Mouse (Mus musculus) heart, postnatal 0 days (tissue): ENCODE results near the gene Gm17535. TPM values are rescaled to one million over a fixed set of nuclear protein-coding genes. Genes with fewer than 3 reads are reported as not detected.
A peak's percentile ranks its signal among the peaks of the same experiment; 100 is the strongest.
"Not testable (repeated sequence)": the region's sequence is repeated elsewhere in the genome, so short reads cannot be mapped to it uniquely, and the experiment has no call there.

ENCODE experiments used
- ATAC-seq: fragments of 200-750 bp; cut with Nextera tagmentation; 2 replicates; pipeline ENCODE4 v1.8.0; 2017; ENCODE audit warnings: low read depth, moderate number of reproducible peaks, moderate library complexity; ENCODE audit not compliant: insufficient read depth
- DNase-seq: peaks from one replicate; pipeline ENCODE4 v3.0.0-alpha.2; 2016; ENCODE audit warnings: low spot score
- H3K27ac ChIP-seq: fragments of 300-500 bp; sonication (generic); 2 replicates; pipeline ENCODE4 v1.5.1; 2014; ENCODE audit warnings: low read depth, mild to moderate bottlenecking
- H3K27me3 ChIP-seq: fragments of 300-500 bp; sonication (generic); 2 replicates; pipeline ENCODE4 v1.6.1; 2014; ENCODE audit warnings: low read length, mixed read lengths; ENCODE audit not compliant: control insufficient read depth, insufficient read depth
- H3K36me3 ChIP-seq: fragments of 300-500 bp; sonication (generic); replicated peaks from 2 replicates; pipeline ENCODE4 v1.6.1; 2014; ENCODE audit warnings: low read length, mixed read lengths; ENCODE audit not compliant: control insufficient read depth, insufficient read depth
- H3K4me1 ChIP-seq: fragments of 300-500 bp; sonication (generic); 2 replicates; pipeline ENCODE4 v1.6.1; 2014; ENCODE audit warnings: antibody characterized with exemption; ENCODE audit not compliant: control insufficient read depth, insufficient read depth
- H3K4me2 ChIP-seq: fragments of 300-500 bp; sonication (generic); 2 replicates; pipeline ENCODE4 v1.6.1; 2014; ENCODE audit warnings: low read depth, mild to moderate bottlenecking, low read length, moderate library complexity
- H3K4me3 ChIP-seq: fragments of 300-500 bp; sonication (generic); 2 replicates; pipeline ENCODE4 v1.5.1; 2014; ENCODE audit warnings: low read depth, low read length
- H3K9ac ChIP-seq: fragments of 300-500 bp; sonication (generic); replicated peaks from 2 replicates; pipeline ENCODE4 v1.6.1; 2014; ENCODE audit warnings: low read depth, low read length, mixed read lengths
- H3K9me3 ChIP-seq: fragments of 300-500 bp; sonication (generic); replicated peaks from 2 replicates; pipeline ENCODE4 v1.6.1; 2016; ENCODE audit warnings: low read length; ENCODE audit not compliant: control insufficient read depth
- WGBS: fragments of 180-500 bp; shearing (Covaris S2); extraction: QIAGEN DNeasy Blood & Tissue Kit; methylation state at CpG from one replicate; pipeline ENCODE4 v1.1.7; 2014; 5-methylcytosine and 5-hydroxymethylcytosine counted together
- polyA plus RNA-seq: library from polyadenylated mRNA; unstranded; fragments of >200 nt; fragmentation: Nextera tagmentation; extraction: Ambion mirVana; gene quantifications from 2 replicates; pipeline ENCODE4 v1.2.1, GENCODE M21; 2015
- total RNA-seq: library from RNA; depleted of rRNA; stranded (reverse); fragments of >200 nt; gene quantifications from 2 replicates; pipeline ENCODE4 v1.2.3, GENCODE M21; 2014; ENCODE audit warnings: low replicate concordance

Gene Gm17535
- total and polyA plus RNA-seq, 2 experiments from 2014 or later, result not detected

GRCm38 (mm10) chr9:3009331-3009730 is 25.1 kb upstream of the Gm17535 start:
- H3K27ac ChIP-seq, DNase-seq, H3K9ac ChIP-seq, H3K4me2 ChIP-seq, H3K27me3 ChIP-seq, H3K36me3 ChIP-seq, H3K4me1 ChIP-seq, H3K4me3 ChIP-seq: not testable (repeated sequence)
- H3K9me3 ChIP-seq, result peaks cover 10% of the 10 kb centered on the region
- ATAC-seq, result peak; percentile 44
- WGBS, result no CpG with 5 or more reads among the region's 5 CpGs

- H3K4me2 ChIP-seq, H3K4me1 ChIP-seq, H3K9ac ChIP-seq, H3K36me3 ChIP-seq, H3K27me3 ChIP-seq, H3K9me3 ChIP-seq, H3K27ac ChIP-seq, H3K4me3 ChIP-seq, DNase-seq, ATAC-seq: not testable (repeated sequence)
- 92% methylated on average over 2 of the region's 7 CpGs for WGBS
Observed at GRCm38 (mm10) chr9:3012054-3012621, 22.3 kb upstream of the Gm17535 start.

GRCm38 (mm10) chr9:3012733-3013279 is 21.6 kb upstream of the Gm17535 start, which contains the start of gene Gm10721:
TSS of gene Gm10721 (plus strand) at chr9:3013140.
- DNase-seq, H3K27me3 ChIP-seq, H3K9me3 ChIP-seq, H3K9ac ChIP-seq, H3K27ac ChIP-seq, H3K36me3 ChIP-seq, H3K4me2 ChIP-seq, H3K4me1 ChIP-seq, H3K4me3 ChIP-seq: not testable (repeated sequence)
- ATAC-seq, result peak; percentile 49
- WGBS, result no CpG with 5 or more reads among the region's 11 CpGs

- not testable (repeated sequence) for DNase-seq, H3K27me3 ChIP-seq, H3K27ac ChIP-seq, H3K4me1 ChIP-seq, H3K4me3 ChIP-seq, H3K36me3 ChIP-seq, H3K4me2 ChIP-seq, ATAC-seq, H3K9me3 ChIP-seq, H3K9ac ChIP-seq
- WGBS, result 59% methylated on average over 4 of the region's 9 CpGs
Observed at GRCm38 (mm10) chr9:3015354-3015753, 19.0 kb upstream of the Gm17535 start, which contains the start of gene Gm10720. TSS of gene Gm10720 (plus strand) at chr9:3015654.

GRCm38 (mm10) chr9:3015896-3016295 is 18.5 kb upstream of the Gm17535 start:
- H3K4me2 ChIP-seq, H3K36me3 ChIP-seq, DNase-seq, H3K9ac ChIP-seq, H3K9me3 ChIP-seq, H3K27me3 ChIP-seq, ATAC-seq, H3K4me1 ChIP-seq, H3K27ac ChIP-seq, H3K4me3 ChIP-seq: not testable (repeated sequence)
- 69% methylated on average over 4 of the region's 6 CpGs for WGBS

GRCm38 (mm10) chr9:3017108-3017507 is 17.3 kb upstream of the Gm17535 start, which contains the start of gene Gm10719:
TSS of gene Gm10719 (plus strand) at chr9:3017408.
- not testable (repeated sequence) for H3K9ac ChIP-seq, H3K4me1 ChIP-seq, H3K4me3 ChIP-seq, H3K27me3 ChIP-seq, H3K27ac ChIP-seq, H3K4me2 ChIP-seq, H3K9me3 ChIP-seq, DNase-seq, H3K36me3 ChIP-seq, ATAC-seq
- no CpG with 5 or more reads among the region's 9 CpGs for WGBS

GRCm38 (mm10) chr9:3018944-3019343 is 15.5 kb upstream of the Gm17535 start:
- 68% methylated on average over 9 of the region's 9 CpGs for WGBS
- H3K4me1 ChIP-seq, H3K27me3 ChIP-seq, H3K4me2 ChIP-seq, H3K36me3 ChIP-seq, H3K9me3 ChIP-seq, H3K9ac ChIP-seq, ATAC-seq, H3K4me3 ChIP-seq, H3K27ac ChIP-seq, DNase-seq: not testable (repeated sequence)

GRCm38 (mm10) chr9:3019835-3020727 is 14.3 kb upstream of the Gm17535 start:
- not testable (repeated sequence) for DNase-seq, H3K27ac ChIP-seq, ATAC-seq, H3K9me3 ChIP-seq, H3K27me3 ChIP-seq, H3K36me3 ChIP-seq, H3K4me3 ChIP-seq, H3K9ac ChIP-seq, H3K4me1 ChIP-seq, H3K4me2 ChIP-seq
- 74% methylated on average over 11 of the region's 19 CpGs for WGBS
